Mouse (Mus musculus): ENCODE measurements around the gene Garnl3.
"Not testable (repeated sequence)": the region's sequence is repeated elsewhere in the genome, so short reads cannot be mapped to it uniquely, and the experiment has no call there.

Gene Garnl3

DNA sequence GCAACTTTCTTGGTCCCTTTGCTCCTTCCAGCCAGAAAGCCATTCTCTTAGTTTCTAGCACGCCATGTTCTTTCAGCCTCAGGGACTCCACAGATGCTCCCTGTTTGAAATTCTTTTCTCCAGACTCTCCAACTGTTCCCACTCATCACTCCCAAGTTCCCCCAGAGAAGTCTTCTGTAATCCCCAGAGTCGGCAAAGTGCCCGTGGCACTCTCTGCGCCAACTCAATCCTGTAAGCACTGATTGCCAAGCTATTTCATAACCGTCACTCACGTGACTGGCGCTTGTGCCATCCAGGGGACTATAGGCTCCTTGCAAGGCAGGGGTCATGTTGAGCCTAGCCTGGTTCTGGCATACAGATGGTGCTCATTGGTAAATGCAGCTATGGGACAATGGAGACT is 98.2 kb downstream of the Garnl3 start:
- DNase-seq (ENCODE audit: low read depth in 1 of 2, low spot score in 2 of 2) = no peak

DNA sequence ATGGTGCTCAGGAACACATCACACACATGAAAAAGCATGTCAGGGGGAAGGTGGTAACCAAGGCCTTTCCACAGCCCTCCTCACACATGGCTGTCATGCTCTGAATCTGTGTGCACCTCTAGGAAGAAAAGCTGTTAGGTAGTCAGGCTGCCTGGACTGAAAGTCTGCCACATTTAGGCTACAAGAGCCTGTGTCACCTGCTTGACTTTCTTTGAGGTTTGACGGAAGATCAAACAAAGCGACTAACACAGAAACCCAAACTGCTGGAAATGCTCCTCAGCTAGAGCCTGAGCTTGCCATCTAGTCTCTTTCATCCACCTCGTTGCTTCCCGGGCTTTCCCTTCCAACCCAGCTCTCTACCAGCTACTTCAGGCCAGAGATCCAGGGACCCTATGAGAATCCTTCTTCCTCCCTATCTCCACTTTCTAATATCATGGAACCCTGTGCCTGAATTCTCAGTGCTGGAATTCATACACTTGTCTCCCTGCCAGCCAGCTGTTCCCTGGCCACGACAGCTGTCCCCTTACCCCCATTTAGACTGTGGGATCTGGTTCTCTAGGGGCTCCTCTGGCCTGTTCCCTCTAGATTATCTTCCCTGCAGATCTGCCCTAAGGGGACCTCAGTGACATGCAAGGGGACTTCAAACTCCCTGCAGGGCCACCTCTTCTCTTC is 98.9 kb downstream of the Garnl3 start:
- DNase-seq (ENCODE audit: low read depth in 1 of 2, low spot score in 2 of 2) = no peak

DNA sequence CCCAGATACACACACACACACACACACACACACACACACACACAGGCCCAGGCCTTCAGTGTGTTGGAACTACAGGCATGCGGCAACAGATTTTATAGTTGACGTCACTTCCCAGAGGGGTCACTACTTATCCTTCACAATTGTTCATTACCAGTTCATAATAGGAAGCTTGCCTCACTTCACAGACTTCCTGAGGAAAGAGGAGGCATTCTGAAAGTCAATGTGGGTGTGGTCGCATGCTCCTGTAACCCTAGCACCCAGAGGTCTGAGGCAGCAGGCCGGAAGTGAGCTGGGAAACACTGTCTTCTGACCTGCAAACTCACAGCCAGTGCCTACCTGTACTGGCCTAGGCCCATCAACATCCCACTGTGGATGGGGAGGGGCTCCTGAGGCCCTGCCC is 106.4 kb downstream of the Garnl3 start:
- DNase-seq (ENCODE audit: low read depth in 1 of 2, low spot score in 2 of 2) = no peak

DNA sequence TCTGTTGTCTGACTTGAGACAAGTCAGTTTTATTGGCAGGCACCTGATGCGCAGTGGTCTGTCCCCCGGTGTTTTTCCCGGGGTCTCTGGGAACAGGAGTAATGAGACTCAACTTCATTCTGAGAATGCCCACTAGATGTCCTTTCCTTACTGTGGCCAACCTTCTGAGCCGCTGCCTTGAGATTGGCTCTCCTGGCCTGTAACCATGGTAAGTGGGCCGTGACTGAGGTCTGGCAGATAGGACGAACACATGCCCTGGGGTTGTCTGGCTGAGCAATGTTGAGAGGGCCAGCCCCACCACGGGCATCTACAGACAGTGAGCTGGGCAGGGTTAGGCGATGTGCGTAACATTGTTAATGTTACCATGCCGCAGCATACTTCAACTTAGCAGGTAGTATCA is 106.9 kb downstream of the Garnl3 start:
- no peak for DNase-seq (ENCODE audit: low read depth in 1 of 2, low spot score in 2 of 2)

DNA sequence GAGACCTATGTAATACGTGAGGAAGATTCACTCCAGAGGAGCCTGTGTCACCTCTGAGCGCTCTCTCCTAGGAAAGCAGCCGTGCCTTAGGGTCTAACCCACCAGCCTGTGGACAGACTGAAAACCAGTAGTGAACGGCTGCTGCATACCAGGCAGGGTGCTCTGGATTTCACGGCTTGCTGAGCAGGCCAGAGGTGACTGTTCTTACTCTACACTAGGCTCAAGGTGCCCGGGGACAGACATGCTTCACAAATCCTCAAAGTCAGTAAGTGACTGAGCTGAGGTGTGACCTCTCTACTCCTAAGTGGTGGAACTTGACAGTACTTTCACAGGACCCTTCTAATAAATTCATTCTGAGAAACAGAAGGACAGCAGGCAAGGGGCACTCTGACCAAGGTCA is 108.6 kb downstream of the Garnl3 start:
- no peak for DNase-seq (ENCODE audit: low read depth in 1 of 2, low spot score in 2 of 2)

DNA sequence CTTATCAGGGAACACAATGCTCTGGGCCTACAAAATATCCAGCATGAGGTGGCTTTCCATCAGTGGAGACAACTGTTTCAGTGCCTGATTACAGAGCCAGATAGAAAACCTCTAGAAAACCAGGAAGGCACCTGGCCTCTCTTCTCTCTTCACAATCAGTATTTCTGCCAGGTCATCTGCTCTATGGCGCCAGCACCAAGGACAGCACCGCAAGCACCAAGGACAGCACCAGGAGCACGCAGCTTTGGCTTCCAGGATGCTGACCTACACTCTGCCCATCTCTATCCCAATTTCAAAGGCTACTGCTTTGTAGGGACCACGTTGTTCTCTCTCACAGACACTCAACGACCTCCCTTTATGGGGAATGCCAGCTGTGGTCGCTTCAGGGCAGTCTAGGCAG is 113.4 kb downstream of the Garnl3 start:
- no peak for DNase-seq (ENCODE audit: low read depth in 1 of 2, low spot score in 2 of 2)

DNA sequence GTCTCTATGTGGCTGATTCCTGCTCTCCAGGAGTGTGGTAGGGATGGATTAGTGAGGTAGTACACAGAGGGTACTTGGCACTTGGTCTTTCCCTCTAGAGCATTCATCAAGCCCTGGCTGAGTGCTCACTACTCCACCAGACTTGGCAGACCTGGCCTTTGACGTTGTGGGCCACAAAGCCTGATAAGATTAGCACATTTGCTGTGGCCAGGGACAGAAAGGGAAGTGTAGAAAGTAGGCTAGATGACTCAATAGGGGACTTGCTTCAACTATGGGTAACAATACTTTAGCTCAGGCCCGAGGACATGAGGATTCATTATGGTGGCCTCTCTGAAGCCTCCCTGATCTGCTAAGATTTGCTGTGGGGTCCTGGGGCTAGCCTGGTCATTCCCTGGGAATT is 114.3 kb downstream of the Garnl3 start:
- no peak for DNase-seq (ENCODE audit: low read depth in 1 of 2, low spot score in 2 of 2)

DNA sequence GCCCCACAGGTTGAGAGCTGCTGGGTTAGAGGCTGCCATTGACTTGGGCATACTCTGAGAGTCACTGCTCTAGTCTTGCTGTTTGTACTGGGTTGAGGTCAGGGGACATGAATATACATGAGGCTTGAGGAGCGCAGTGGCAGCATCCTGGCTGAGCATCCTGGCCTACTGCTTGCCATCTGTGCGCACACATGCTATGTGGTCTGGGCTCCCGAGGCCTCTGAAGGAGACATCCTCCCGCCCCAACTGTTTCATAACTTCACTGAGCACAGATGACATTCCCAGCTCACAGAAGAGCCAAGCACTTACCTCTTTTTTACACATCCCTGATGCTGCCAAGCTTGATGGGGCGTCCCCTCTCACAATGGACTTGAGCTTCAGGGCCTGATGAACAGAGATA is 116.6 kb downstream of the Garnl3 start:
- DNase-seq (ENCODE audit: low read depth in 1 of 2, low spot score in 2 of 2) = no peak

DNA sequence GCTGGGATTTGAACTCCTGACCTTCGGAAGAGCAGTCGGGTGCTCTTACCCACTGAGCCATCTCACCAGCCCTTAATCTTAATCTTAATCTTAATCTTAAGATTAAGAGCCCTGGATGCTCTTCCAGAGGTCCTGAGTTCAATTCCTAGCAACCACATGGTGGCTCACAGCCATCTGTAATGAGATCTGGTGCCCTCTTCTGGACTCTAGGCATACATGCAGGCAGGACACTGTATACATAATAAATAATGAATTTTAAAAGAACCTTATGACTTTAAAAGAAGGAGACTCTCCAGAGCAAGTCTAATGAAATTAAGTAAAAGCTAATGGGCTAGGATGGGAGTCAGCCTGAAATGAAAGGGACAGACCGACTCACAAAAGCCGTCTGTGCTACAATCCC is 122.4 kb downstream of the Garnl3 start:
- not testable (repeated sequence) for DNase-seq (ENCODE audit: low read depth in 1 of 2, low spot score in 2 of 2)

DNA sequence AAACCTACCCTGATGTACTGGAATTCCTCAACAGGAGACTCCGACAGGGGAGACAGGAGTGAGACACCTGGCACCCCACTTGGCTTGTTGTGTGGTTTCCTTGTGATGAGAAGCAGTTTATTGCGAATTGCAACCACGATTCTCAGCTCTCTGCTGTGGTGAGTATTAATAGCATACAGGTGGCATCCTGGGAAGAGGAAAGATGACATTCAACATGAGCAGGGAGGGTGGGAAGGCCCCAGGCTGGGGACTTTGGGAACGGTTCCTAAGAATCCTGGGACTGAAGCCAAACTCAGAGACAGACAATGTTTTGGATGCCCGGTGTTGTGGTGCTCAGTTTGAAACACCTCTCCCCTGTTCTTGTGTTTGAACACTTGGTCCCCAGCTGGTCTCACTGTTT is 126.4 kb downstream of the Garnl3 start:
- no peak for DNase-seq (ENCODE audit: low read depth in 1 of 2, low spot score in 2 of 2)

DNA sequence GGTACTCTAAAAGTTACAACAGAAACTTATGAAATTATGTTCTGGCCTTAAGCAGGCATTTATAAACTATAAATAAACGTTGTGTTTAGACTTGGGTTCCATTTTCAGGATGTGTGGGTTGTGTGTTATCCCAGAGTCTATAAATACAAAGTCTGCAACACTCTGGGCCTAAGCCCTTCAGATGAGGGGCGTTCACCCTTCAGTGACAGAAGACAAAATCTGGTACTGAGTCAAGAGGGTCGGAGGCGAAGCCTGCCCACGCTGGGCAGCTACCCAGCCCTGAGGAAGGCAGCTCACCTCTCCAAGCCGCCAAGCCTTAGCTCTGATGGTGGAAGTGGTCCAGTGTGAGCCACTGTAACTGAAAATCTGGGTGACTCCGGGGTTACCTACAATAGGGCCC is 129.3 kb downstream of the Garnl3 start:
- no peak for DNase-seq (ENCODE audit: low read depth in 1 of 2, low spot score in 2 of 2)

DNA sequence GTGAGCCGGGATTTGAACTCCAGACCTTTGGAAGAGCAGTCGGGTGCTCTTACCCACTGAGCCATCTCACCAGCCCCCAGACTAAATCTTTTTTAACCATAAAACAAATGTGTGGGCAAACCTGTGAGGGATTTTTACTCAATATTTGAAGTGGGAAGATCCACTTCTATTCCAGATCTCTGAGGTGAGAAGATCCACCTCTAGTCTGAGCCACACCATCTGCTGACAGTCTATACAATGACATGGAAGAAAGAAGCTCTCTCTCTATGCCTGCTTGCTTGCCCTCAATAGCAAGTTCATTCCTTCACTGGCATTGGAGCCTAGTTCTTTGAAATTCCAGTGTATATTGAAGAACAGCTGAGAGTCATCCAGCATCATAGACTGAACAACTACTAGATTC is 131.7 kb downstream of the Garnl3 start:
- no peak for DNase-seq (ENCODE audit: low read depth in 1 of 2, low spot score in 2 of 2)

DNA sequence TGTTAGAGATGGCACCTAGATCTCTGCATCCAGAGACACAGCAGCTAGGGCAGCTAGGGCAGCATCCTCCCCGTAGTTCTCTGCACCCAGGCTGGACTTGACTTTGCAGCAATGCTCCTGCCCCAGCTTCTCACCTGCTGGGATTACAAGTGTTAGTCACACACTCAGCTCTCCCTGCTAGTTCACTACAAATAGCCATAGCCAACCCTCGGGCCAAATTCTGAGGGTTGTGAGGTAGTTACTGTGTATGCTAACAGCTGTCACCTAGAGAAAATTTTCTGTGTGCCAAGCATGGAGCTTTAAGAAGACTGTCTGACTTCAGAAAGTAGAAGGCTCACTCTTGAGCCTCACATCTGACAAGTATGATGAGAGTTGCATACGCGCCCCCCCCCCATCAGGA is 133.7 kb downstream of the Garnl3 start:
- no peak for DNase-seq (ENCODE audit: low read depth in 1 of 2, low spot score in 2 of 2)

DNA sequence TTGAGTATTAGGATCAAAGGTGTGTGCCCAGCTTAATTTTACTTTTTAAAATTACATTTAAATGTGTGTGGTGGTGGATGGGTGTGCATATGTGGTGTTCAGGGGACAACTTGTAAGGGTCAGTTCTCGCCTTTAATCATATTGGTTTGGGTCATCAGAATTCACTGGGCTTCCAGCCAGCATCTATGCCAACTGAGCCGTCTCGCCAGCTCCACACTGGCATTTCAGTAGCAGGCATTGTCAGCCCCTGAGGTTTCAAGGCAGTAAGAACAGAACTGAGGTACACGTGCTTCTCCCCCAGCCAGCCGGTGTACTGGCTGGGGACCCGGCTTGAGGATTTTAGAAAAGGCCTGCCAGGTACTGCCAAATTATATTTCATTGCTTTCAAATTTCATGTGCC is 134.4 kb downstream of the Garnl3 start:
- DNase-seq (ENCODE audit: low read depth in 1 of 2, low spot score in 2 of 2) = no peak

DNA sequence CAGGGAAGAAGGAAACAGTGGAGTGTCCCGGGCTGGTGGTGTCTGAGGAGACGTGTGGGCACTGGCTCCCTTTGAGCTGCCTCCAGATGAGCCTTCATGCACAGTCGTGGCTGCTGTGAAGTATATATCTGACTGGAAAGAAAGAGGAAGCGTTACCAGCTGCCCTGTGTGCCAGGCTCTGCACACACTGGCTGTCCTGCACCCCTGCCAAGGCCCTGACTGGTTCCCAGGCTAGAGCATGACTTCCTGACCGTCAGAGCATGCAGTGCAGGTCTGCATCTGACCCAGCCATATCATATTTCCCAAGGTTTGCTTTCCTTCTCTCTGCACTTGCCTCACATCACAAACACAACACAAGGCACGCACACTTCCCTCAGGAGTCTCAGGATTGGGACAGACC is 139.3 kb downstream of the Garnl3 start:
- no peak for DNase-seq (ENCODE audit: low read depth in 1 of 2, low spot score in 2 of 2)

DNA sequence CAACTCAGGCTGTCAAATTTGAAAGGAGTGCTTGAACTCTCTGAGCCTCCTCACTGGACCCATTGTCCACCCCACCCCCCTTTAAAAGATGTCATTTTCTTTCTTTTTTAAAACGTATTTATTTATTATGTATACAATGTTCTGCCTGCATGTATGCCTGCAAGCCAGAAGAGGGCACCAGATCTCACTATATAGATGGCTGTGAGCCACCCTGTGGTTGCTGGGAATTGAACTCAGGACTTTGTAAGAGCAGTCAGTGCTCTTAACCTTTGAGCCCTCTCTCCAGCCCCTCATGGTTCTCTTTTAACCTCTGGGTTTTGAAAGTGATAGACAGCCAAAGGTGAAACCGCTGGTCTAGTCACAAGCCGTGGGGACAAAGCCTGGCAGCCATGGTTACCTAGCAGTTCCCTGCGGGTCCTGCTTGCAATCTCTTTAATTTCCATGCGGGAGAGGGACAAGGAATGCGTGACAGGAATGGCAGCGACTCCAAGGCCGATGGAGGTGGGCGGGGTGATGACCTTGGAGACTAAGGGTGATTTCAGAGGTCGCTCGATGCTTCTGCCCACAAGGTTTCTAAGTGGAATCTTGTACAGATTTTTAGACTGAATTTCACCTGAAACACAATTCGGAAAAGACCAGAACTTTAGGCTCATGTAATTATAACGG is 141.2 kb downstream of the Garnl3 start:
- no peak for DNase-seq (ENCODE audit: low read depth in 1 of 2, low spot score in 2 of 2)

DNA sequence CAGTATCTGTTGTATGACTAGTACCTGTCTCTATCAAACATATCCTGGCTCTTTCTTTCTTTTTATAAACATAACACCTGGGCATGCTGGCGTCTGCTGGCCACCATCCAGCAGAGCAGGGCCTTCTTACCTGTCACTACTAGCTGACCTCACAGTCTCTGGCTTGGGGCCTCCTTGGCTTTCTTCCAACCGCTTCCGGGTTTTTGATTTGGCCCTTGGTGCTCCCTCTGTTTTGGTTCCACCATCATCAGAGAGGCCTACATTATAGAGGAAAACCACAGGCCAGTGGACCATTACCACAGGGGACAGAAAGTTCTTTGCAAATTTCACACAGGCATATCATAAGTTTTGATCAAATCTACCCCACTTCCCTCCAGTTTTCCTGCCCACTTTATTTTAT is 142.1 kb downstream of the Garnl3 start:
- no peak for DNase-seq (ENCODE audit: low read depth in 1 of 2, low spot score in 2 of 2)

DNA sequence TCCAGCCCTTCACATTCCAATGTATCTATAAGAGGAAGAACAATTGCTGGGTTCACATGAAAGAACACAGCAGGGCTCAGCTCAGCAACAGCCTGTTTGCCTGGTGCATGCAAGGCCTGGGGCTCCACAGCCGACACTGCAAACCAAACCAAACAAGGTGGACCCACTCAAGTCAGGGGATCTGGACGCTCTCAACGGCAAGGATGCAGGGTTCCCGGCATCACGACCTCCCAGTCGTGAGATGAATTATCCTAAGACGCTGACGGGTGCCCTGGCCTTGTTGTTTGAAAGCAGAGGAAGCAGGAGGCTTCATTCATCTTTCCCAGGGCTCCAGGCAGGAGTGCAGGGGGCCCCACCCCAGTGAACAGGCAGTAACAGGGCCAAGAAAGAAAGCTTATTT is 145.6 kb downstream of the Garnl3 start:
- DNase-seq (ENCODE audit: low read depth in 1 of 2, low spot score in 2 of 2) = no peak

DNA sequence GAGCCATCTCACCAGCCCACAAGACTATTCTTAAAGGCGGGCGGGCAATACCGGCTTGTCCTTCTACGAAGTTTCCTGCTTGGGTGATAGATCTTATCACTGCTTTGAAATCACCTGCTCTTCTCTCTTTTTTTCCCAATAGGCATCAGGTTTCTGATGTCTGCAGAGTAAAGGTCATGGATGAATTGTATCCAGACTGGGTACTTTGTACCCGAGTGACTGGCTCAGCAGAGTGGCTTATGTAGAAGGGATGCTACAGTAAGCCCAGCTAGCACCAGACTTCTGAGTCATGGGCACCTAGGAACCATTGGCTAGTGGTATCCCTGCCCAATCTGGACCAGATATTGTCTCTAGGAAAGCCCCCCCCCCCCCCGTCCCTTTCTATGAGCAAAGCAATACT is 147.8 kb downstream of the Garnl3 start:
- no peak for DNase-seq (ENCODE audit: low read depth in 1 of 2, low spot score in 2 of 2)

DNA sequence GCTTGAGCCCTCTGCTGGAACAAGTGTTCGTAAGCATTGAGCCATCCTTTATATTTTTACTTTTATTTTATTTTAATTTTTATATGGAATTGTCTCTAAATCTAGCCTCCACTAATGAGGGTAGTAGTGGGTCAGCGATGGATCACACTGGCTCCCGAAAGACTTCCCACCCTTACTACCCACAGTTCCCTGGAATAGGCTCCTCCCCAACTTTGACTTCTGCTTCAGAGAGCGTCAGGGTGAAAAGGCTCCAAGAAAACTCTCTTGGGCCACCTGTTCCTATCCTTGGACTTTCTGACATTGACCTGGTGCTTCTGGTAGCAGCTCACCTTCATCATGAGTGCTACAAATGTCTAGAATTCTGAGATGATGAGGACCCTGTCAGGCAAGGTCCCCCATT is 148.8 kb downstream of the Garnl3 start:
- DNase-seq (ENCODE audit: low read depth in 1 of 2, low spot score in 2 of 2) = no peak

DNA sequence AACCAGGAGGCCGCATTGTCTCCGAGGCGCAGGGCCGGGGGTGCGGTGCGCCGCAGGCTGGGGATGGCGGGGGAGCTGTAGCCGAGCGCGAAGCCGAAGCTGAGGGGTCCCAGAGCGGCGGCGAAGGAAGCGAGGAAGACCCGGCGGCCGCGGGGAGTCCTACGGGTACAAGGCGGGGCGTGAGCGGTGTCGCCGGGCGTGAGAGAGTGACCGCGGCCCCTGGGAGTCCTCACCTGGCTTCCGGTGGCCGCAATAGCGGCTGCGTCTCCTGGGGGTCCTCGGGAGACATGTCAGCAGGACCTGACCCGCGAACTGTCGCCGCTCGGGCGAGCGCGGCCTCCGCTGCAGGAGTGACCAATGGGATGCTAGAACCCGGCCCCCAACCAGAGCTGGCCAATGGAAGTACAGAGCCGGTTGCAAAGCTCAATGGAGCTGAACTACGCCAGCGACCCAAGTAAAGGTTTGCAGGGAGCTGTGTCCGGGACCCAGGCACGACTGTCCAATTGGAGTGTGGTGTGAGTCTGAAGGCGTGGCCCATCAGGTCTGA is 149.7 kb downstream of the Garnl3 start, which contains the start of gene Slc2a8:
TSS of gene Slc2a8 (minus strand) at position 359 of the 547 bp plus-strand sequence.
- peak; percentile 66 to 76 for DNase-seq (ENCODE audit: low read depth in 1 of 2, low spot score in 2 of 2)

DNA sequence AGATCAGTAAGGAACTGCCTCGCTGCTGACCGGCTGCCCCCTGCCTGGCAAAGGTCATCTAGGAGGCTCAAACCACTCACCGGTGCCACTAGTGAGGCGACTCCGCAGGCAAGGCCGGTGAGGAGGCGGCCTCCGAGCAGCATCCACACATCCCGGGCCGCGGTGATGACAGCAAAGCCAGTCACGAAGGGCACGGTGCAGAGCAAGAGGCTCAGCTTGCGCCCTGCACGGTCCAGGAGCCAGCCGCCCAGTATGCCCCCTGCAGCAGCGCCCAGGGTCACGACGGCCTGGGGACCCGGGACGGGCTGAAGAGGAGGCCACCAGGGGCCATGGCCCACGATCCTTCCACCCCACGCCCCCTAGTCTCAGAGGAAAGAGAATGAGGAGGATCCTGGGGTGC is 150.2 kb downstream of the Garnl3 start:
- DNase-seq (ENCODE audit: low read depth in 1 of 2, low spot score in 2 of 2) = no peak

DNA sequence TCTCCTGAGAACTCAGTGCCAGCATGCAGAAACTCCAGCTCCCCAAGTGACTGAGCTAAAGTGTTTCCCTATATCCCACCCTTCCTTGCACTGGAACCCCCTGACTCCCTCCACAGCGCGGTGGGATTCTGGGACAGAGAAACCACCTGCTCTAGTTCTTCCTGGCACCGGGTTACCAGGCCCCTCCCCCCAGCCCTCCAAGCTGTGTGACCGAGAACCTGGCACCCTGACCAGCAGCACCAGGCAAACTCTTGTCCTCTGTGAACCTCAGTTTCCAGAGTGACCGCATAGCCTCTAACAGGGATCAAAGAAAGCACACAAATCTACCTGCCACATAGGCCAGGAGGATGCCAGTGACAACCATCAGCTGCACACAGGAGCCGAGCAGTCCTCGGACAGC is 151.8 kb downstream of the Garnl3 start:
- no peak for DNase-seq (ENCODE audit: low read depth in 1 of 2, low spot score in 2 of 2)

Data from monocyte, adult 2 months (primary cell).